Mouse (Mus musculus): ENCODE measurements around the gene 2010111I01Rik.

GRCm38 (mm10) chr13:63306768-63307167 is 342.1 kb downstream of the 2010111I01Rik start:
- TF ChIP-seq MXI1 (IDR thresholded peaks at IDR 0.05; ENCODE audit: low read depth, low read length) (no peak), CTCF (IDR thresholded peaks at IDR 0.05 in 2 of 3, conservative IDR thresholded peaks at IDR 0.05 in 1 of 3; ENCODE audit: control insufficient read depth in 1 of 3, insufficient read depth in 1 of 3, low read depth in 2 of 3, low read length in 3 of 3, poor library complexity in 1 of 3, severe bottlenecking in 1 of 3) (no peak), TBP (IDR thresholded peaks at IDR 0.05; ENCODE audit: low read depth, low read length) (no peak), GABPA (IDR thresholded peaks at IDR 0.05; ENCODE audit: low read depth, low read length) (no peak), CHD2 (IDR thresholded peaks at IDR 0.05; ENCODE audit: low read length) (no peak), UBTF (IDR thresholded peaks at IDR 0.05; ENCODE audit: borderline replicate concordance, insufficient read depth, low read depth, low read length) (no peak)

Measured in MEL (cell line).